Mouse (Mus musculus) midbrain, embryonic 15.5 days (tissue): ENCODE measurements around the gene Dcaf1. TPM values are rescaled to one million over a fixed set of nuclear protein-coding genes. Genes with fewer than 3 reads are reported as not detected.
A peak's percentile ranks its signal among the peaks of the same experiment; 100 is the strongest.

ENCODE experiments used
- ATAC-seq: fragments of 200-750 bp; cut with Nextera tagmentation; replicated peaks from 2 replicates; pipeline ENCODE4 v1.8.0; 2017; ENCODE audit warnings: moderate TSS enrichment
- H3K27ac ChIP-seq: fragments of 300-500 bp; sonication (generic); 2 replicates; pipeline ENCODE4 v1.5.1; 2015; ENCODE audit warnings: mild to moderate bottlenecking, inconsistent platforms
- H3K27me3 ChIP-seq: fragments of 300-500 bp; sonication (generic); replicated peaks from 2 replicates; pipeline ENCODE4 v1.6.1; 2015; ENCODE audit warnings: inconsistent platforms
- H3K36me3 ChIP-seq: fragments of 300-500 bp; sonication (generic); replicated peaks from 2 replicates; pipeline ENCODE4 v1.6.1; 2015; ENCODE audit warnings: inconsistent platforms
- H3K4me1 ChIP-seq: fragments of 300-500 bp; sonication (generic); 2 replicates; pipeline ENCODE4 v1.6.1; 2015; ENCODE audit warnings: inconsistent platforms
- H3K4me2 ChIP-seq: fragments of 300-500 bp; sonication (generic); 2 replicates; pipeline ENCODE4 v1.6.1; 2015; ENCODE audit warnings: inconsistent platforms, mild to moderate bottlenecking, moderate library complexity
- H3K4me3 ChIP-seq: fragments of 300-500 bp; sonication (generic); 2 replicates; pipeline ENCODE4 v1.5.1; 2015; ENCODE audit warnings: mild to moderate bottlenecking, inconsistent platforms
- H3K9ac ChIP-seq: fragments of 300-500 bp; sonication (generic); 2 replicates; pipeline ENCODE4 v1.6.1; 2015; ENCODE audit warnings: mild to moderate bottlenecking, inconsistent platforms
- H3K9me3 ChIP-seq: fragments of 300-500 bp; sonication (generic); 2 replicates; pipeline ENCODE4 v1.6.1; 2016; ENCODE audit warnings: inconsistent platforms
- WGBS: fragments of 180-500 bp; shearing (Covaris S2); methylation state at CpG from one replicate; pipeline ENCODE4 v1.1.7; 2015; ENCODE audit warnings: mixed read lengths; 5-methylcytosine and 5-hydroxymethylcytosine counted together
- polyA plus RNA-seq: library from polyadenylated mRNA; unstranded; fragments of >200 nt; fragmentation: Nextera tagmentation; extraction: Ambion mirVana; gene quantifications from 2 replicates; pipeline ENCODE4 v1.2.1, GENCODE M21; 2015

Dcaf1 gene
- polyA plus RNA-seq, 1 experiment from 2014 or later: 20.9 TPM

DNA sequence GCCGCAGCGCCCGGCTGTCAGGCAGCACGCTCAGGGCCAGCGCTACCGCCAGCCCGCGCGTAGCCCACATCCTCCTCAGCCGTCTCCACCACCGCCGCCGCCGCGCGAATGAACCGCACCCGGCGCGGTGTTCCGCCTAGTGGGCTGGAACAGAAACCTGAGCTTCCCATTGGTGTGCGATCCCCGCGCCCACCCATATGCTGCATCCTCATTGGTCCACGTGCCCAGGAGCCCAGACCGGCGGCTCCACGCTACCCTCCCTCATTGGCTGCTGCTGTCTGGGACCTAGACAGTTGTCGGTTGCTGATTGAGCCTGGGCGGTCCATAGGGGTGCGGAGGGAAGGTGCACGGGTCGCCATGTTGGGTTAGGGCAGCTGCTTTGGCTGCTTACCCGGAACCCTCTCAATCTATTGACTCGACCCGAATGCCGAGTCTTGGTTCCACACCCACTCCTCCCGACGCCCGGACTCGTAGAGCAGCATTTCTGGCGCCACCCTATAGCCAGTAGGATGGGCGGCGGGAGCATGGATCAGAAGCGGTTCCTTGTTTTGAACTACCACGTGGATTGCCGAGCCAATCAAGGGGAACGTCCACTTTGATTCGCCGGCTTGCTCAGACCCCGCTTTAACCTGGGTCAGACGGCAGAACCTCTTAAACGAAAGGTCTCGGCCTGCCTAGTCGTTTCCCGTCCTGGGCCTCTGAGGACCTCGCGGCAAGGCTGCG is 70.3 kb downstream of the Dcaf1 start, which contains the start of gene Manf:
Manf (minus strand) TSS at position 151 of the 723 bp plus-strand sequence.
- Histone ChIP-seq H3K27me3 (no peaks in the 10 kb centered on the region), H3K4me3 (peak within 1 kb of the TSS; percentile 88), H3K4me1 (peaks cover 33% of the 10 kb centered on the region), H3K27ac (peak within 1 kb of the TSS; percentile 94), H3K4me2 (peak within 1 kb of the TSS; percentile 71), H3K36me3 (peaks cover 25% of the 10 kb centered on the region; the same call in 1 of the 2 replicates), H3K9me3 (no peaks in the 10 kb centered on the region), H3K9ac (peak within 1 kb of the TSS; percentile 93)
- peak; percentile 99 for ATAC-seq
- 0% methylated on average over 59 of the region's 59 CpGs for WGBS

- 0% methylated on average over 9 of the region's 9 CpGs for WGBS
- Histone ChIP-seq H3K9me3 (no peaks in the 10 kb centered on the region), H3K4me1 (peaks cover 30% of the 10 kb centered on the region), H3K27me3 (no peaks in the 10 kb centered on the region), H3K9ac (peak overlapping the region; percentile 67), H3K4me2 (peak overlapping the region; percentile 71), H3K4me3 (peak overlapping the region; percentile 88), H3K27ac (peak overlapping the region; percentile 94), H3K36me3 (peaks cover 25% of the 10 kb centered on the region; the same call in 1 of the 2 replicates)
- ATAC-seq: no peak
Measured at GRCm38 (mm10) chr9:106892552-106892875, 70.8 kb downstream of the Dcaf1 start.

GRCm38 (mm10) chr9:106893327-106893726 is 71.7 kb downstream of the Dcaf1 start:
- H3K27ac ChIP-seq: no peak overlapping the region

DNA sequence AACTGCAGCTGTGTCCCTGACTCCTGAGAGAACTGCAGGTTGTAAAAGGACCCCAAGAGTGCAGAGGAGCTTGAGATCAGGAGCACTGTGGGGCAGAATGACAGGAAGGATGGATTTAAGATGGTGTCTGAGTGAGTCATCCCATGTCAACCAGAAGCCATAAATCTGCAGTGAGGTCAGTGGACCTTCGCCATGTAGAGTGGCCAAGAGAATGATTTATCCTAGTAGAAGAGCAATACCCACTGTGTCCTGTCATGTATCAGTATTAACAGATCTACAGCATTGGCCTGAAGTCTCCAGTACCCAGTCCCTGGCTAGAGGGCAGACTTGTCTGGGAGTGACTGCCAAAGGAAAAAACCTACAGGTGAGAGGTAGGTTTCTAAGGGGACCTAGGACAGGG is 77.2 kb downstream of the Dcaf1 start:
- Histone ChIP-seq H3K9me3 (no peaks in the 10 kb centered on the region), H3K9ac (no peak overlapping the region), H3K27ac (no peak overlapping the region), H3K4me2 (no peak overlapping the region), H3K27me3 (no peaks in the 10 kb centered on the region), H3K4me3 (no peak overlapping the region), H3K36me3 (peaks cover 26% of the 10 kb centered on the region; the same call in 1 of the 2 replicates), H3K4me1 (no peaks in the 10 kb centered on the region)
- 89% methylated on average over 1 of the region's 1 CpGs for WGBS
- no peak for ATAC-seq

More at GRCm38 (mm10) chr9:106893327-106893726, 71.7 kb downstream of the Dcaf1 start:
- peaks cover 24% of the 10 kb centered on the region; the same call in 1 of the 2 replicates for H3K36me3 ChIP-seq
- ATAC-seq: no peak
- no peaks in the 10 kb centered on the region for H3K9me3 ChIP-seq
- H3K4me3 ChIP-seq: no peak overlapping the region
- no peak overlapping the region for H3K9ac ChIP-seq
- peaks cover 23% of the 10 kb centered on the region for H3K4me1 ChIP-seq
- no peaks in the 10 kb centered on the region for H3K27me3 ChIP-seq
- WGBS: 55% methylated on average over 3 of the region's 3 CpGs
- H3K4me2 ChIP-seq: peak overlapping the region; percentile 22; the same call in 1 of the 2 replicates

- 94% methylated on average over 7 of the region's 7 CpGs for WGBS
- Histone ChIP-seq H3K36me3 (peaks cover 22% of the 10 kb centered on the region), H3K4me1 (no peaks in the 10 kb centered on the region), H3K27me3 (no peaks in the 10 kb centered on the region), H3K4me3 (no peak overlapping the region), H3K4me2 (no peak overlapping the region), H3K9ac (no peak overlapping the region), H3K9me3 (no peaks in the 10 kb centered on the region), H3K27ac (no peak overlapping the region)
- ATAC-seq: no peak
Measured at GRCm38 (mm10) chr9:106901596-106901995, 79.9 kb downstream of the Dcaf1 start.

GRCm38 (mm10) chr9:106903099-106903790 is 81.6 kb downstream of the Dcaf1 start:
- ATAC-seq: no peak
- peaks cover 27% of the 10 kb centered on the region for H3K36me3 ChIP-seq
- no peaks in the 10 kb centered on the region for H3K27me3 ChIP-seq
- no peak overlapping the region for H3K4me3 ChIP-seq
- H3K4me1 ChIP-seq: no peaks in the 10 kb centered on the region
- H3K9ac ChIP-seq: no peak overlapping the region
- no peak overlapping the region for H3K27ac ChIP-seq
- H3K4me2 ChIP-seq: no peak overlapping the region
- WGBS: 79% methylated on average over 4 of the region's 4 CpGs
- no peaks in the 10 kb centered on the region for H3K9me3 ChIP-seq

DNA sequence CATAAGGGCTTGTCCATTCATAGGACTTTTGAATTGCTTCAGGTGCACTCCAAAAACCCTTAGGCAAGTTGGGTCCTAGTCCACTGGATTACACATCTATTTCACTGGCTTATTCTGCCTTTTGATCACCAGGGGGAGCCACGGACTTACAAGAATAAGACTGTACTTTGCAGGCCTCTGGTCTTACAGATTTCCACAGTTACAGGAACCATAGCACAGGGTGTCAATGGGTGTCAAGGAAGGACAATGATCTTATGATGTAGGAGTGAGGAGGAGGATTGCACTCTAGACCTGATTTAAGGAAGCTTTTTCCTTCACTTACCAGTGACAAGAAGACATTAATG is 82.1 kb downstream of the Dcaf1 start:
- H3K4me2 ChIP-seq: no peak overlapping the region
- H3K27me3 ChIP-seq: no peaks in the 10 kb centered on the region
- peaks cover 29% of the 10 kb centered on the region for H3K36me3 ChIP-seq
- no peak overlapping the region for H3K27ac ChIP-seq
- no peaks in the 10 kb centered on the region for H3K9me3 ChIP-seq
- no peaks in the 10 kb centered on the region for H3K4me1 ChIP-seq
- peak; percentile 33; the same call in 1 of the 2 replicates for ATAC-seq
- 17% methylated on average over 1 of the region's 1 CpGs for WGBS
- no peak overlapping the region for H3K4me3 ChIP-seq
- H3K9ac ChIP-seq: no peak overlapping the region

DNA sequence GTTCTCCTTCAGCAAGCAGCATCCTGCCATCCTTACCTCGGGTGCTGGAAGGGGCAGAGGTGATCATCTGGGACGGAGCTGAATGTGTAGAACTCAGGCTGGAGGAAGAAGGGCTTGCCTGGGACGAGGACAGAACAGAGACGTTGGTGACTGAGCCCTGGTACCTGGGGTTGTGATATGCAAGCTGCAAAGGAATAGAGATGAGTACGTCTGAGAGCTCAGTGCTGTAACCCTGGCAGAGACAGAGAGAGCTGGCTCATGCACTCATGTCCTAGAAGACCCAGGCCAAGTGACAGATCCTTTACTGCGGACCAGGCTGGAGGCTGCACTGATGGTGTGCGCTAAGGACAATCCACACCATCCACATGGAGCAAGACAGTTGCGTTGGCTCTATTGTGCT is 84.9 kb downstream of the Dcaf1 start:
- no peak for ATAC-seq
- Histone ChIP-seq H3K4me1 (no peaks in the 10 kb centered on the region), H3K9ac (no peak overlapping the region), H3K9me3 (no peaks in the 10 kb centered on the region), H3K4me3 (no peak overlapping the region), H3K27ac (no peak overlapping the region), H3K4me2 (no peak overlapping the region), H3K27me3 (no peaks in the 10 kb centered on the region), H3K36me3 (peaks cover 19% of the 10 kb centered on the region)
- WGBS: 88% methylated on average over 8 of the region's 8 CpGs

DNA sequence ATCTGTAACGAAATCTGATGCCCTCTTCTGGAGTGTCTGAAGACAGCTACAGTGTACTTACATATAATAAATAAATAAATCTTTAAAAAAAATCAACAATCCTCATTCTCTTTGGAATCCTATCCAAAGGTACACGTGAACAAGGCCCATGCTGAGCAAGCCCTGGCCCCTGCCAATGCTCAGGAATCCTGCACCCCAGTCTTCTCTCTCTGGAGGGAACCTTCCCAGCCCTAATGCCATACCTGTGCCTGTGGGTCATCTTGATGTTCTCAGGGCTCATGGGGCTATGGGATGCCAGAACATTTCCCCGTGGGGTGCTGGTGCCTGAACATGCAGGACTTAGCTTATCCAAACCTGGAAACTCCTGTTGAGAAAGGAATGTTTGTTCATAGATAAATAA is 86.5 kb downstream of the Dcaf1 start:
- no peak for ATAC-seq
- no peaks in the 10 kb centered on the region for H3K27me3 ChIP-seq
- H3K36me3 ChIP-seq: peaks cover 18% of the 10 kb centered on the region
- no peak overlapping the region for H3K9ac ChIP-seq
- H3K4me1 ChIP-seq: no peaks in the 10 kb centered on the region
- no peaks in the 10 kb centered on the region for H3K9me3 ChIP-seq
- no peak overlapping the region for H3K4me3 ChIP-seq
- H3K27ac ChIP-seq: no peak overlapping the region
- H3K4me2 ChIP-seq: no peak overlapping the region
- 87% methylated on average over 3 of the region's 3 CpGs for WGBS

GRCm38 (mm10) chr9:106908715-106909114 is 87.0 kb downstream of the Dcaf1 start:
- Histone ChIP-seq H3K4me3 (no peak overlapping the region), H3K27me3 (no peaks in the 10 kb centered on the region), H3K27ac (no peak overlapping the region), H3K4me1 (no peaks in the 10 kb centered on the region), H3K4me2 (no peak overlapping the region), H3K9ac (no peak overlapping the region), H3K36me3 (peaks cover 19% of the 10 kb centered on the region), H3K9me3 (no peaks in the 10 kb centered on the region)
- no peak for ATAC-seq
- 58% methylated on average over 5 of the region's 5 CpGs for WGBS

DNA sequence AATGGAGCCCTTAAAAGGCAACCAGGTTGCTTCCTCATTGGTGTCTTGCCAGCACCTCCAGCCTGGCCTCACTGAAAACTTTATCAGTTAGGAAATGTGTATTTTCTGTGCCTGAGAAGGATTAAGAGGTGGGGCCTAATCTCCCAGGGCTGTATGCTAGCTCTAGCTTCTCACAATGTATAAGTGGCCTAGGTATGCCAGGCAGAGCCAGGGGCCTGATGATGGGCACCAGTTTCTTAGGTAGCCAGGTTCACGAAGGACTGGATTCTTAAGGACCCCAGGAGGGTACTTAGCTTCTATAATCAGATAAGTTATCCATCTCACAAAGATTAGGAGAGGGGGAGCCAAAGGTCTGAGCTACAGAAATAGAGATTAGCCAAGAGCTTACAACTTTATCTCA is 90.0 kb downstream of the Dcaf1 start:
- 79% methylated on average over 1 of the region's 1 CpGs for WGBS
- Histone ChIP-seq H3K9me3 (no peaks in the 10 kb centered on the region), H3K9ac (no peak overlapping the region), H3K27me3 (no peaks in the 10 kb centered on the region), H3K27ac (no peak overlapping the region), H3K4me2 (no peak overlapping the region), H3K4me3 (no peak overlapping the region), H3K36me3 (peaks cover 16% of the 10 kb centered on the region), H3K4me1 (no peaks in the 10 kb centered on the region)
- ATAC-seq: no peak

DNA sequence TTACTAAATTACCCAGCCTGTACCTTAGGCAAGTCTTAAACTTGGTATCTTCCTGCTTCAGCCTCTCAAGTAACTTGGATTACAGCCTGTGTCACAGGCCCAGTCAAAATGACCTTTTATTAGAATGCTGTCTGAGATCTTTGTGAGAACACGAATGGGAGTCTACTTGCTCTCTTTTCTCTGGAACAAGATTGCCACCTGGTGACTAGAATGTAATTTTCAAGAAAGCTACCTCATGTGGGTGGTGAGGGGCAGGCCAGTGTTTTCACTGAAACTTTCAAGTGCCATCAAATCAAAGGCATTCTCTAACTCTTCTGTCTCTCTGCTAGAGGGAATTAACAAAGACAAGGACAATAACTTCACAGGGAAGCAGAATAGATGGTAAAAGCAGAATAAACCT is 92.1 kb downstream of the Dcaf1 start:
- WGBS: 16% methylated on average over 1 of the region's 1 CpGs
- Histone ChIP-seq H3K9ac (no peak overlapping the region), H3K4me2 (no peak overlapping the region), H3K4me1 (no peaks in the 10 kb centered on the region), H3K36me3 (peaks cover 7% of the 10 kb centered on the region; the same call in 1 of the 2 replicates), H3K9me3 (no peaks in the 10 kb centered on the region), H3K4me3 (no peak overlapping the region), H3K27ac (no peak overlapping the region), H3K27me3 (no peaks in the 10 kb centered on the region)
- no peak for ATAC-seq

GRCm38 (mm10) chr9:106914878-106915277 is 93.2 kb downstream of the Dcaf1 start:
- Histone ChIP-seq H3K9me3 (no peaks in the 10 kb centered on the region), H3K27ac (no peak overlapping the region), H3K36me3 (peaks cover 6% of the 10 kb centered on the region; the same call in 1 of the 2 replicates), H3K9ac (no peak overlapping the region), H3K4me2 (no peak overlapping the region), H3K27me3 (no peaks in the 10 kb centered on the region), H3K4me1 (no peaks in the 10 kb centered on the region), H3K4me3 (no peak overlapping the region)
- WGBS: 87% methylated on average over 6 of the region's 6 CpGs
- ATAC-seq: no peak
